Mouse (Mus musculus) stomach, postnatal 0 days (tissue): Measurements from ENCODE around the gene Mindy1. TPM values are rescaled to one million over a fixed set of nuclear protein-coding genes. Genes with fewer than 3 reads are reported as not detected.

Source experiments
- ATAC-seq: fragments of 200-750 bp; cut with Nextera tagmentation; 2 replicates; pipeline ENCODE4 v1.8.0; 2017; ENCODE audit not compliant: low FRiP score, low TSS enrichment
- DNase-seq: peaks from one replicate; pipeline ENCODE4 v3.0.0-alpha.2; 2016; ENCODE audit warnings: low spot score
- H3K27ac ChIP-seq: fragments of 300-500 bp; sonication (generic); replicated peaks from 2 replicates; pipeline ENCODE4 v1.5.1; 2014; ENCODE audit warnings: mild to moderate bottlenecking, control low read depth
- H3K27me3 ChIP-seq: fragments of 300-500 bp; sonication (generic); 2 replicates; pipeline ENCODE4 v1.6.1; 2014; ENCODE audit warnings: low read length; ENCODE audit not compliant: control insufficient read depth, insufficient read depth
- H3K36me3 ChIP-seq: fragments of 300-500 bp; sonication (generic); 2 replicates; pipeline ENCODE4 v1.6.1; 2014; ENCODE audit warnings: low read length, mixed read lengths; ENCODE audit not compliant: control insufficient read depth, insufficient read depth
- H3K4me1 ChIP-seq: fragments of 300-500 bp; sonication (generic); replicated peaks from 2 replicates; pipeline ENCODE4 v1.6.1; 2014; ENCODE audit warnings: antibody characterized with exemption; ENCODE audit not compliant: control insufficient read depth, insufficient read depth
- H3K4me2 ChIP-seq: fragments of 300-500 bp; sonication (generic); replicated peaks from 2 replicates; pipeline ENCODE4 v1.6.1; 2014; ENCODE audit warnings: low read depth, mild to moderate bottlenecking, control low read depth, moderate library complexity
- H3K4me3 ChIP-seq: fragments of 300-500 bp; sonication (generic); 2 replicates; pipeline ENCODE4 v1.5.1; 2014; ENCODE audit warnings: low read depth, low read length, control low read depth
- H3K9ac ChIP-seq: fragments of 300-500 bp; sonication (generic); 2 replicates; pipeline ENCODE4 v1.6.1; 2014; ENCODE audit warnings: mild to moderate bottlenecking, low read length, control low read depth, mixed read lengths
- H3K9me3 ChIP-seq: fragments of 300-500 bp; sonication (generic); 2 replicates; pipeline ENCODE4 v1.6.1; 2016; ENCODE audit warnings: low read length; ENCODE audit not compliant: control insufficient read depth
- CTCF ChIP-seq: IDR thresholded peaks from 2 replicates; pipeline ENCODE4 v1.5.1; 2016; ENCODE audit warnings: antibody characterized with exemption, low read depth, mild to moderate bottlenecking, moderate library complexity
- EP300 ChIP-seq: optimal IDR thresholded peaks from 2 replicates; pipeline ENCODE3; 2016; ENCODE audit warnings: antibody characterized with exemption
- WGBS: fragments of 180-500 bp; shearing (Covaris S2); extraction: QIAGEN DNeasy Blood & Tissue Kit; methylation state at CpG from one replicate; pipeline ENCODE4 v1.1.7; 2014; 5-methylcytosine and 5-hydroxymethylcytosine counted together
- polyA plus RNA-seq: library from polyadenylated mRNA; unstranded; fragments of >200 nt; fragmentation: Nextera tagmentation; extraction: Ambion mirVana; gene quantifications from 2 replicates; pipeline ENCODE4 v1.2.1, GENCODE M21; 2015

The Mindy1 gene
- polyA plus RNA-seq, 1 experiment from 2014 or later: 55.9 TPM

DNA sequence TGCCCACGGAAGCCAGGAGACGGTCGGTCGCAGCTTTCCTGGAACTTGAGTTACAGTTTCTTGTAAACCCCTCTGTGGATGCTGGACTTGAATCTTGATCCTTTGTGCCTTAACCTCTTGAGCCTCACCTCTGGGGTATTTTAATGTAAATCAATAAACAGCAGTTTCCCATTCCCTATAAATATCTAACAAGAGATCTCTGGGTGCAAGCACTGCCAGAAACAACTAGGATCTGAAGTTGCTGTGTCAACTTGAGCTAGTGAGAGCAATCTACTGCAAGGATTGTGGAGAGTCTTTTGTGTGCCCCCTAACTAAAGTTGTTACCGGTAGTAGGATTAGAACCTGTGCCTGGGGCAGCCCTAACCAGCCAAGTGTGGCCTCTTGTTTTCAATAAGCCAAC, 4.2 kb downstream of the Mindy1 start:
- peak overlapping the region; percentile 80 for H3K4me2 ChIP-seq
- ATAC-seq: no peak
- no peak overlapping the region for H3K4me3 ChIP-seq
- TF ChIP-seq EP300: no peak
- TF ChIP-seq CTCF: no peak
- no peak overlapping the region for H3K9ac ChIP-seq
- no peaks in the 10 kb centered on the region for H3K9me3 ChIP-seq
- no peaks in the 10 kb centered on the region for H3K4me1 ChIP-seq
- no peaks in the 10 kb centered on the region for H3K27me3 ChIP-seq
- DNase-seq: no peak
- H3K27ac ChIP-seq: 0 out of 2 replicates have a peak overlapping the region, but pooled peaks have one; percentile 58
- 90% methylated on average over 5 of the region's 5 CpGs for WGBS
- H3K36me3 ChIP-seq: peaks cover 7% of the 10 kb centered on the region

DNA sequence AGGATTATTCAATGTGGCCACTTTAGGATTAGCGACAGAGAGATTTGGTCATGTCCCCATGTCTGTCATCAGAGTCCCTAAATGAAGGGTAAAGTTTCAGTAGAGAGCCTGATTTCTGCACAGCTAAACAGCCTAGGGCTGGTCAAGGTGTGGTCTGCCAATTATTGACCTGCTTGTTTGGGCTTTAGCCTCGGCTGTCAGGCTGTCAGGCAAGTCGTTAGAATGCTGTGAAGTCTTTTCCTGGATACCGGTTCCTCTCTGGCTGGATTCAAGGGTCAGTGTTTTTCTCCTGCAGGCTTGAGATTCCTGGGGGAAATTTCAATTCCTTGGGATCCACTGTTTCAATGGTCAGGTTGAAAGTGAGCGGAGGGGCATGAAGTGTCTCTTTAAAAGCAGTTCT, 4.9 kb downstream of the Mindy1 start:
- Histone ChIP-seq H3K36me3 (peaks cover 7% of the 10 kb centered on the region), H3K4me1 (no peaks in the 10 kb centered on the region), H3K9ac (no peak overlapping the region), H3K4me2 (no peak overlapping the region; the same call in 1 of the 2 replicates), H3K4me3 (no peak overlapping the region), H3K27me3 (no peaks in the 10 kb centered on the region), H3K9me3 (no peaks in the 10 kb centered on the region), H3K27ac (peak overlapping the region; percentile 49; the same call in 1 of the 2 replicates)
- DNase-seq: no peak
- TF ChIP-seq EP300: no peak
- no peak for TF ChIP-seq CTCF
- no peak for ATAC-seq
- 57% methylated on average over 5 of the region's 5 CpGs for WGBS

DNA sequence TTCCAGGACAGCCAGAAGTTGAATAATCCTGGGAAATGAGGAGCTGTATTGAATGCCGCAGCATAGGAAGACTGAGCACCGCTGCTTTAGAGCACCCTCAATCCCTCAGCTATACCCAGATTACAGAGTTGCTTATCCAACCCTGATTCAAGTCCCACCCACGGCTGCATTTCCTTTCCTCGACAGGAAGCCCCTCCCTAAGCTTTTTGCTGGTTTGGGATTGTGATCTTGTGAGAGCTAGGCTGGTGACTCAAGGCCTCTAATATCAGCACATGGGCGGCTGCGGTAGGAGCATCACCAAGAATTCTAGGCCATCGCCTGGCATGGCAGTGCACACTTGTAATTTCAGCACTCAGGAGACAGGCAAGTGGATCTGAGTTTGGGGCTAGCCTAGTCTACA, 5.4 kb downstream of the Mindy1 start:
- Histone ChIP-seq H3K9me3 (no peaks in the 10 kb centered on the region), H3K4me2 (no peak overlapping the region), H3K27ac (0 out of 2 replicates have a peak overlapping the region, but pooled peaks have one; percentile 49), H3K9ac (no peak overlapping the region), H3K27me3 (no peaks in the 10 kb centered on the region), H3K4me3 (no peak overlapping the region), H3K36me3 (peaks cover 7% of the 10 kb centered on the region), H3K4me1 (no peaks in the 10 kb centered on the region)
- DNase-seq: no peak
- TF ChIP-seq CTCF (no peak), EP300 (no peak)
- 75% methylated on average over 7 of the region's 7 CpGs for WGBS
- ATAC-seq: no peak

DNA sequence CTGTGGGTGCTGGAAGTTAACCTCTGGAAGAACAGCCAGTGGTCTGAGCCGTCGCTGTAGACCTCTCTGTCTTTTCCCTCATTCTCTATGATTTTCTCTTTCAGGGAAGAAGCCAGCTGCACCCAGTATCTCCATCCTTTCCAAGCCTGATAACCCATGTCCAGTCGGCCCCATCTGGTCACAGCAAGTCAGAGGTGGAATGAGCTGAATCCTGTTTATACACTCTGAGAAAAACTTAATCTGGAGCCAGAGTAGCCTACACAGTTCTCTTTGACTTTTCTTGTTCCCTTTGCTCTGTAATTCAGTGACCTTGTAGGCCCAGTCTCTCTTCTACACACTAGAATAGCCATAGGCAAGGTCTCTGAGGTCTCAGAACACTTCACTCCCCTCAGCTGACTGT, 6.4 kb downstream of the Mindy1 start:
- ATAC-seq (no peak), DNase-seq (no peak)
- 87% methylated on average over 3 of the region's 3 CpGs for WGBS
- H3K4me3 ChIP-seq: no peak overlapping the region
- no peak overlapping the region for H3K9ac ChIP-seq
- H3K4me1 ChIP-seq: no peaks in the 10 kb centered on the region
- no peak overlapping the region for H3K27ac ChIP-seq
- no peaks in the 10 kb centered on the region for H3K27me3 ChIP-seq
- peaks cover 8% of the 10 kb centered on the region for H3K36me3 ChIP-seq
- no peak for TF ChIP-seq EP300
- no peak for TF ChIP-seq CTCF
- no peak overlapping the region for H3K4me2 ChIP-seq
- no peaks in the 10 kb centered on the region for H3K9me3 ChIP-seq

DNA sequence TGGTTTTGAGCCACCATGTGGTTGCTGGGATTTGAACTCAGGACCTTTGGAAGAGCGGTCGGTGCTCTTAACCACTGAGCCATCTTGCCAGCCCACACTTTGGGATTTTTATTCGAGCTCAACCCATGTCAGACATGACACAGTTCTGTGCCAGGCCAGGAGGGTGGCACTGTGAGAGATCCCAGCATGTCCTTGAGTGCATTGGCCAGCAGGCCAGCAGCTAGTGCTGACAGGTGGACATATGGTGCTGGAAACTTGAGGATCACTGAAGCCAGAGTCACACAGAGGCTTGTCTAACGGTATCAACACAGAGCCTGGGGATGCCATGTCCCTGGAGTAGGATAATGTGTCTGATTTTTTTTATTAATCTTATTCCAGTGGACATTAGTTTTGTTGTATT, 8.3 kb downstream of the Mindy1 start:
- Histone ChIP-seq H3K9ac (no peak overlapping the region), H3K27ac (no peak overlapping the region), H3K4me2 (no peak overlapping the region), H3K4me3 (no peak overlapping the region), H3K27me3 (no peaks in the 10 kb centered on the region), H3K36me3 (peaks cover 15% of the 10 kb centered on the region), H3K4me1 (no peaks in the 10 kb centered on the region), H3K9me3 (no peaks in the 10 kb centered on the region)
- no peak for ATAC-seq
- WGBS: 87% methylated on average over 4 of the region's 4 CpGs
- TF ChIP-seq EP300 (no peak), CTCF (no peak)
- DNase-seq: no peak

DNA sequence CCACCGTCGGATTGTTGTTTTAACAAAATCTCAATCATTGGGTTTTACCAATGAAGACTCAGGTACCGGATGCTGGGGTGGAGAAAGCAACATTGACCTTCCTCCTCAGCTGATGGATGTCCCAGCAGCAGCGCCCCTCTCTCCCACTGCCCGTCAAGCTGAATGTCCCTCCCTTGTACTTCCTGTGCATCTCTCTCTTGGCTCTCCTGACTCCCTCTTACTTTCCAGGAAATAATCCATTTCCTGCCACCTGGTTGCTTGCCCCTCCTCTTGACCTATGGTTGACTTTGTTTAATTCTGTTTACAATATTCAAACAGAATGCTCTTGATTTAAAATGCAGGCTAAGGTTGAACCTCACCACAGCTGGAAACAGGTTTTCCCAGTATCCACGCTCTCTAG, 9.0 kb downstream of the Mindy1 start:
- no peak for TF ChIP-seq CTCF
- TF ChIP-seq EP300: no peak
- no peaks in the 10 kb centered on the region for H3K4me1 ChIP-seq
- no peak overlapping the region for H3K9ac ChIP-seq
- no peak for ATAC-seq
- no peak overlapping the region for H3K27ac ChIP-seq
- WGBS: 58% methylated on average over 6 of the region's 6 CpGs
- H3K9me3 ChIP-seq: no peaks in the 10 kb centered on the region
- H3K27me3 ChIP-seq: no peaks in the 10 kb centered on the region
- H3K36me3 ChIP-seq: peaks cover 15% of the 10 kb centered on the region
- no peak overlapping the region for H3K4me2 ChIP-seq
- H3K4me3 ChIP-seq: no peak overlapping the region
- DNase-seq: no peak
